ENCODE assay signal across 25 mouse cellular contexts in genomic region chr9:43132380-43132779, GRCm38 (mm10). TPM values are rescaled to one million over a fixed set of nuclear protein-coding genes. Genes with fewer than 3 reads are reported as not detected.
"Had no signal": no experiment of that assay in that cellular context is flagged by ENCODE, and none has a peak within 500 bp of the region (broad histone marks: within the 10 kb centered on the region; RNA-seq: fewer than 3 reads in every experiment).

No protein-coding gene starts in this region.

- ATAC-seq: liver, embryonic 12.5 days; midbrain, embryonic 13.5 days; midbrain, embryonic 16.5 days had no signal

- H3K9ac ChIP-seq: limb, embryonic 13.5 days; liver, embryonic 12.5 days; liver, embryonic 15.5 days; lung, embryonic 15.5 days; midbrain, embryonic 13.5 days; neural tube, embryonic 13.5 days; stomach, embryonic 15.5 days had no signal

- DNase-seq: kidney, postnatal 36 days; layer of hippocampus, postnatal 36 days; liver; lung, adult 18-20 months; lung, postnatal 10 days; lung, postnatal 36 days; retina, postnatal 1 day; right cerebral cortex, postnatal 25 days; spleen, adult 18-20 months; thymus, postnatal 25 days had no signal

- H3K4me2 ChIP-seq: limb, embryonic 13.5 days; liver, embryonic 12.5 days; liver, embryonic 15.5 days; lung, embryonic 15.5 days; midbrain, embryonic 13.5 days; neural tube, embryonic 13.5 days; stomach, embryonic 15.5 days had no signal

- H3K4me3 ChIP-seq: limb, embryonic 10.5 days; limb, embryonic 13.5 days; liver, embryonic 12.5 days; liver, embryonic 15.5 days; lung, embryonic 15.5 days; megakaryocyte, embryonic 14.5 days; midbrain, embryonic 10.5 days; midbrain, embryonic 13.5 days; myocyte; neural tube, embryonic 13.5 days; stomach, embryonic 15.5 days had no signal

- H3K27me3 ChIP-seq: limb, embryonic 13.5 days; lung, embryonic 15.5 days; midbrain, embryonic 13.5 days; neural tube, embryonic 13.5 days; stomach, embryonic 15.5 days had no signal

- H3K9me3 ChIP-seq: limb, embryonic 10.5 days; limb, embryonic 13.5 days; liver, embryonic 12.5 days; liver, embryonic 15.5 days; lung, embryonic 15.5 days; midbrain, embryonic 10.5 days; midbrain, embryonic 13.5 days; neural tube, embryonic 13.5 days; stomach, embryonic 15.5 days had no signal

- H3K4me1 ChIP-seq: lung, embryonic 15.5 days; megakaryocyte, embryonic 14.5 days; midbrain, embryonic 13.5 days; stomach, embryonic 15.5 days had no signal

- H3K27ac ChIP-seq: kidney, postnatal 0 days; limb, embryonic 10.5 days; limb, embryonic 13.5 days; liver, embryonic 12.5 days; liver, embryonic 15.5 days; lung, embryonic 15.5 days; midbrain, embryonic 10.5 days; midbrain, embryonic 13.5 days; neural tube, embryonic 13.5 days; stomach, embryonic 15.5 days had no signal

- H3K36me3 ChIP-seq: limb, embryonic 10.5 days; limb, embryonic 13.5 days; liver, embryonic 12.5 days; liver, embryonic 15.5 days; lung, embryonic 15.5 days; midbrain, embryonic 10.5 days; midbrain, embryonic 13.5 days; neural tube, embryonic 13.5 days; stomach, embryonic 15.5 days had no signal

RNA-seq across cellular contexts. Expression of gene Tmem136, which starts 16.0 kb away (rescaled TPM):
- total RNA-seq: monocyte, adult 5-6 weeks; neutrophil, adult 5-6 weeks had no signal
